ENCODE assay signal across 7 mouse cellular contexts in the genomic region with DNA sequence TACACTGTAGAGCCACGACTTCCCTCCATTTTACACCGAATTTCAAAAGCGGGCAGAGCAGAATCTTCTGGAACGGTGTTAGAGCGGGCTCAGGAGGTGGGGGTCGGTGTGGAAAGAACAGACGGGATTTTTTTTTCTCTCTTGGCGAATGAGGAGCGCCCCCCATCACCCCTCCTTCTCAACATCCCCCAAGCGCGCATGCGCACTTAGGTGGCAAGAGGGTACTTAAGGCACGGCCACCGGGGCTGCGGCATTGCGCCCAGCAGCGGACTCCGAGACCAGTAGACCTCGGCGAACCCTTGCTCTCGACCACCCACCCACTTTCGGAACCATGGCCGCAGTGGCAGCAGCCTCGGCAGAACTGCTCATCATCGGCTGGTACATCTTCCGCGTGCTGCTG. TPM values are rescaled to one million over a fixed set of nuclear protein-coding genes. Genes with fewer than 3 reads are reported as not detected.
DNase-seq lines count a peak whose midpoint lies in the region; ATAC-seq lines count a peak whose summit lies in the region.

A gene (plus strand): TSS at position 221 of the 400 bp plus-strand sequence.

- peak within 1 kb of the TSS; percentile 77 for H3K9ac ChIP-seq in forebrain, embryonic 16.5 days (replicated peaks; ENCODE audit: low read depth, low read length)
- peak within 1 kb of the TSS; percentile 93 for H3K9ac ChIP-seq in midbrain, embryonic 13.5 days (replicated peaks)

- H3K4me1 ChIP-seq in megakaryocyte, embryonic 14.5 days, result peaks cover 54% of the 10 kb centered on the region
- peaks cover 12% of the 10 kb centered on the region for H3K4me1 ChIP-seq in brown adipose tissue, adult 24 weeks (ENCODE audit: control insufficient read depth, insufficient read depth, insufficient read length, low read length)
- peaks cover 26% of the 10 kb centered on the region for H3K4me1 ChIP-seq in forebrain, embryonic 16.5 days (replicated peaks; ENCODE audit: control insufficient read depth, insufficient read depth, low read length)
- H3K4me1 ChIP-seq in midbrain, embryonic 13.5 days (replicated peaks), result peaks cover 54% of the 10 kb centered on the region

- peak within 1 kb of the TSS; percentile 61 for H3K4me2 ChIP-seq in forebrain, embryonic 16.5 days (ENCODE audit: low read length)
- peak within 1 kb of the TSS; percentile 77 for H3K4me2 ChIP-seq in midbrain, embryonic 13.5 days (replicated peaks)

- peaks cover 8% of the 10 kb centered on the region for H3K27me3 ChIP-seq in megakaryocyte, embryonic 14.5 days (replicated peaks)
- H3K27me3 ChIP-seq in forebrain, embryonic 16.5 days (replicated peaks; ENCODE audit: control insufficient read depth, insufficient read depth, low read length), result no peaks in the 10 kb centered on the region
- no peaks in the 10 kb centered on the region for H3K27me3 ChIP-seq in midbrain, embryonic 13.5 days

- H3K9me3 ChIP-seq in megakaryocyte, embryonic 14.5 days, result peaks cover 31% of the 10 kb centered on the region
- peaks cover 25% of the 10 kb centered on the region for H3K9me3 ChIP-seq in forebrain, embryonic 16.5 days (ENCODE audit: control insufficient read depth, low read length)
- H3K9me3 ChIP-seq in midbrain, embryonic 13.5 days, result peaks cover 41% of the 10 kb centered on the region

- H3K36me3 ChIP-seq in megakaryocyte, embryonic 14.5 days (replicated peaks; ENCODE audit: low read length), result peaks cover 86% of the 10 kb centered on the region
- peaks cover 33% of the 10 kb centered on the region for H3K36me3 ChIP-seq in forebrain, embryonic 16.5 days (ENCODE audit: control insufficient read depth, insufficient read depth)
- H3K36me3 ChIP-seq in midbrain, embryonic 13.5 days, result peaks cover 81% of the 10 kb centered on the region

- peak within 1 kb of the TSS; percentile 81 for H3K4me3 ChIP-seq in megakaryocyte, embryonic 14.5 days (replicated peaks)
- H3K4me3 ChIP-seq in brown adipose tissue, adult 24 weeks (ENCODE audit: insufficient read depth, low read depth, low read length), result peak within 1 kb of the TSS; percentile 45
- peak within 1 kb of the TSS; percentile 65 for H3K4me3 ChIP-seq in forebrain, embryonic 16.5 days (replicated peaks; ENCODE audit: low read length)
- H3K4me3 ChIP-seq in midbrain, embryonic 13.5 days (replicated peaks), result peak within 1 kb of the TSS; percentile 62

- no peak for ATAC-seq in megakaryocyte, adult 5-6 weeks (ENCODE audit: poor library complexity, severe bottlenecking)
- ATAC-seq in forebrain, embryonic 16.5 days, result peak; percentile 64
- ATAC-seq in midbrain, embryonic 13.5 days, result peak; percentile 74

- H3K27ac ChIP-seq in brown adipose tissue, adult 24 weeks (replicated peaks; ENCODE audit: low read depth, low read length), result peak within 1 kb of the TSS; percentile 14; the same call in 1 of the 2 replicates
- peak within 1 kb of the TSS; percentile 93 for H3K27ac ChIP-seq in forebrain, embryonic 16.5 days (ENCODE audit: low read length)
- peak within 1 kb of the TSS; percentile 94 for H3K27ac ChIP-seq in midbrain, embryonic 13.5 days

- DNase-seq in left cerebral cortex, adult 8-10 months (ENCODE audit: low spot score in 2 of 2), result peak in 1 of 2 experiments; percentile 28
- no peak for DNase-seq in urinary bladder, postnatal 36 days (ENCODE audit: low spot score in 2 of 2)

- 38% methylated on average over 27 of the region's 27 CpGs for WGBS in forebrain, embryonic 16.5 days
- WGBS in midbrain, embryonic 13.5 days, result 55% methylated on average over 27 of the region's 27 CpGs

RNA-seq across cellular contexts. Expression of the gene that starts here (rescaled TPM):
- not detected in 2 replicates for polyA plus RNA-seq in megakaryocyte, embryonic 14.5 days (2012; ENCODE audit: insufficient read depth, low replicate concordance)
- not detected in 2 replicates for total RNA-seq in megakaryocyte, adult 5-6 weeks (2015)
- not detected in 2 replicates for total RNA-seq in megakaryocyte, adult 5-6 weeks (2017)
- 143 and 188 TPM in 2 replicates for polyA plus RNA-seq in brown adipose tissue, adult 24 weeks (2012; ENCODE audit: insufficient read depth, insufficient read length, missing spikeins)
- 5,254 and 7,174 TPM in 2 replicates for polyA plus RNA-seq in forebrain, embryonic 16.5 days (2015; fragmentation: Nextera tagmentation; extraction: Ambion mirVana)
- total RNA-seq in left cerebral cortex, adult 8-10 months (2022), result 100 to 1,000 TPM; 199 to 269 (median 247) TPM
- 8,644 and 8,868 TPM in 2 replicates for polyA plus RNA-seq in midbrain, embryonic 13.5 days (2015; fragmentation: Nextera tagmentation; extraction: Ambion mirVana)

Comparison
In these comparisons a context has a peak if more than half of its experiments do, and no peak if none do; other contexts are left out.
1. RNA of the gene that starts here (total RNA-seq): 199 to 269 TPM in left cerebral cortex, adult 8-10 months; not detected in megakaryocyte, adult 5-6 weeks; every median in the first group is over 100 times any median in the second.
2. RNA of the gene that starts here (polyA plus RNA-seq): 8,644 to 8,868 TPM in midbrain, embryonic 13.5 days, 5,254 to 7,174 TPM in forebrain, embryonic 16.5 days and 143 to 188 TPM in brown adipose tissue, adult 24 weeks; not detected in megakaryocyte, embryonic 14.5 days; every median in the first group is over 100 times any median in the second.
3. RNA of the gene that starts here (polyA plus RNA-seq): 8,644 to 8,868 TPM in midbrain, embryonic 13.5 days and 5,254 to 7,174 TPM in forebrain, embryonic 16.5 days; 143 to 188 TPM in brown adipose tissue, adult 24 weeks; every median in the first group is over 10 times any median in the second.
4. H3K27ac ChIP-seq: peak in every context shown above with its lines; median percentile 94 in midbrain, embryonic 13.5 days; 93 in forebrain, embryonic 16.5 days; 14 in brown adipose tissue, adult 24 weeks.
5. Peak in every context shown above with its lines, with median percentiles within 50 percentile points of each other: H3K4me3 ChIP-seq.